Mouse (Mus musculus) kidney, postnatal 4 days (tissue): ENCODE results near the gene Ropn1l.

Experiments used
- DNase-seq, 2 experiments: peaks; one replicate each; pipeline ENCODE4 v3.0.0; 2021; ENCODE audit warnings: mixed read lengths in 2 of 2

The Ropn1l gene

DNA sequence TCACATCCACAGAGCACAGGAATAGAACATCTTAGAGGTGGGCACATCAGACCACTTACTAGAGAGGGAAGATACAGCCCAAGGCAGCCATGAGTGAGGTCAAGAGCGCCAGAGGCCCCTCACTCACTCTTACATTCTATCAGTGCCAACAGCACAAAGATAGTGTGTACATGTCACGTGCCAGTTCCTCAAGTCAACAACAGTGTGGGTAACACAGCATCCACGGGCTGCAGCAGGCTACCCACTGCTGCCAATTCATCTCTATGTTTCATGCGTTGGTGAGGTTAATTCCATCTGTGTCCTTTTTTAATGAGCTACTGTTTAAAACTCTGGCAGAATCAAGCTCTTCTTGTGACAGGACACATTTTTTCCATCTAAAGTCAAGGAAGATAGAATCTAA lies 10.8 kb downstream of the Ropn1l start:
- DNase-seq: no peak

DNA sequence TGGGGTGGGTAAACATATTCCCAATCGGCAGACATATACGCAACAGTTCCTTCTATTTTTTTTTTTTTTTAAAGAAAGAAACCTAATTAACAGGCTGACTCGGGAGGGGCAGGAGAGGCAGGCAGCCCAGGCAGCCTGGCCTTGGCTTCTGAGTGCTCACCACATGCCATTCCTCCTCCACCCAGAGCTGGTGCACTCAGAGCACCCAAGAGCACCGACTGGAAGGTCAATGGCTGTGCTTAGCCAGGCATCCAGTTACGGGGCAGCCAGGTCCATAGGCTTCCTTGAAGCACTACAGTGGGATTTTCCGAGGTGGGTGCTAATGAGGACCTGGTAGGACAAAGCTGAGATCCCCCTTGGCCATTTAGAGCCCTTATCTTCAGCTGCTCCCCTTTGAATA lies 11.5 kb downstream of the Ropn1l start:
- peak in 1 of 2 experiments; percentile 38 for DNase-seq

DNA sequence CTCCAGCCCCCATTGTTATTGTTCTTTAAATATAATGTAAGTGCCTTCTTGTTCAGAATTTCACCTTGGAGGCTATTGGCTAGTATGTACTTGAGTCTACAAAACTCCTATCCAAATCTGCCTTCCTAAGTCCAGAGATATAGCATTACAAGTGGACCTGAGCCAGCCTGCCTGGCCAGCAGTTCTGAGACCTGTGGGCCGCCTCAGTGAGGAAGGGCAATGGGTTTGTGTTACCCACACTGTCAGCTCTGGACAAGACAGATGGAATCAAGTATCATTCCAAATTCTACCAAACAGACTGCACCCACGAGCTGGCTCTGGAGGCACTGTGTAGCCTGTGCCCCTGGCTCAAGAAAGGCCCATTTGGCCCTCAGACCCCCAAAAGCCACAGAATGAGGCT lies 16.7 kb downstream of the Ropn1l start:
- no peak for DNase-seq

DNA sequence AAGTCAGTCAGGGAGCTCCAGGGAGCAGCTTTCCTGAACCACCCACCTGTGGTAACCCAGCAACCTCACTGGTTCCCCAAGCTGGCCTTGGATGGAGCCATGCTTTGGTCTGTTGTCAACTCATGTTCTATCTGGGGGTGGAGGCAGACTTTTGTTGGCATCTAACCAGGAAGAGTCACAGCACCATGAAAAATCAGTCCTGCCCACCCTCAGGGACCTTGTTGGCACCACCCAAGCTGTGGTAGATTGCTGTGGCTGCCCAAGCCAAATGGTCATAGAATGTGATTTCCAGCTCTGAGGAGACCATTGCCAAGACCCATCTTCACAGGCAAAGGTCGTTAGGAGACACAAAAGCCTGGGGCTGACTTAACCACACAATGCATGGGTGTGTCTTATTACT lies 17.5 kb downstream of the Ropn1l start:
- DNase-seq: no peak

GRCm38 (mm10) chr15:31433768-31434167 lies 19.8 kb downstream of the Ropn1l start:
- DNase-seq: no peak

DNA sequence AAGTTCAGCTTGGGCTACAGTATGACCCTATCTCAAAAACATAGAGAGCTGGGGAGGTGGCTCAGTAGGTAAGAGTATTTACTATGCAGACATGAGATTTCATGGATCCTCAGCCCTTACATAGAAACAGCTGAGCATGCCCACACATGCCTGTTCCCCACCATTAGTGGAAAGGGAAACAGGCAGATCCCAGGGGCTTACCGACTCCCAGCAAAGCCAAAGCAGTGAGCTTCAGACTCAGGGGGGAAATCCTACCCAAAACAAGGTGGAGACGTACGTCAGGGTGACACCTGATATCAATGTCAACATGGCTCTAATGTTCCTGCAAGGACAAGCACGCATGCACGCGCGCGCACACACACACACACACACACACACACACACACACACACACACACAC lies 21.7 kb downstream of the Ropn1l start:
- no peak for DNase-seq

DNA sequence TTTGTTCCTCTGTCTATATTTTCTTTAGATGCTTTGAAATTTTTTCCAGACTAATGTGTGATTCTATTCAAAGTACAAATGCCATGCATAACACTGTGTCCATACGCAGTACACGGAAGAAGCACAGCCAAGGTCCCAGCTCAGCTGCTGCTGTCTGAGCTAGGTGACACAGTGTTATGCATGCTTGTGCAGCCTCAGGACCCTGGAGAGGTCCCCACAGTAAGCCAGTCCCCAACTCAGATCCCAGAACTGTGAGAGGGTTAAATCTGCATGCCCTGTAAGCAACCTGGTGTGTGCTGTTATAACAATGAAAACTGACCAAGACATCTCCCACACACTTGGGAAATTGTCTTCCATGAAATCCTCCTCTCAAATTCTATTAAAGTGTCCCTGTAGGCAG lies 23.5 kb downstream of the Ropn1l start:
- peak; percentile 50 to 56 for DNase-seq

- DNase-seq: no peak
These were observed 24.1 kb downstream of the Ropn1l start for GRCm38 (mm10) chr15:31429429-31429828.

GRCm38 (mm10) chr15:31428571-31428970 lies 25.0 kb downstream of the Ropn1l start:
- DNase-seq: no peak

GRCm38 (mm10) chr15:31427390-31427789 lies 26.1 kb downstream of the Ropn1l start:
- DNase-seq: no peak

DNA sequence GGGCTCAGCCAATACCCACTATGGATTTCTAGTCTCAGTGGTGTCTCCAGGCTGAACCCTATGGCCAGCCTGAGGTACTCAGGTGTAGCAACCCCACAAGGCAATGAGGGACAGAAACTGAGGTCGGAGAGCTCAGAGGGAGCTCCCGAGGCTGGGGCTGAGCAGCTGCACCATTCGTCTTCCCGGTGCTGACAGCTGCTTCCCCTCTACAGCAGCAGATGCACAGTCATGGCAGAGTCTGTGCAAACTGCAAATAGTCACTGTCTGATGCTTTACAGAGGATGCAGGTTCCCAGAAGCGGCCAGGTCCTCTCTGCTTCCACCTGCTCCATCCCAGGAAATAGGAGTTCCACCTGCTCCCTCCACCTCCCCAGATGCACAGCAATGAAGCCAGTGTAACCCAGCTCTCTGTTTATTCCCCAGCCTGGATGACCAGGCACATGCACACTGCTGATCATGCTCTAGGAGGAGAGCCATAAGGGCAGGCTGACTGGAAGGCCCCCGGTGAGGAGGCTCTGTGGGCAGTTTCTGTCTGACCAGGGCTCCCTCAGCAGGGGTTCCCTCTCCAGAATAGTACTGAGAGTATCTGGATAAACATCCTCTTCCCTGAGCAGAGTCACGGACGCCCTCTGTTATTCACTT lies 27.4 kb downstream of the Ropn1l start:
- DNase-seq: no peak

DNA sequence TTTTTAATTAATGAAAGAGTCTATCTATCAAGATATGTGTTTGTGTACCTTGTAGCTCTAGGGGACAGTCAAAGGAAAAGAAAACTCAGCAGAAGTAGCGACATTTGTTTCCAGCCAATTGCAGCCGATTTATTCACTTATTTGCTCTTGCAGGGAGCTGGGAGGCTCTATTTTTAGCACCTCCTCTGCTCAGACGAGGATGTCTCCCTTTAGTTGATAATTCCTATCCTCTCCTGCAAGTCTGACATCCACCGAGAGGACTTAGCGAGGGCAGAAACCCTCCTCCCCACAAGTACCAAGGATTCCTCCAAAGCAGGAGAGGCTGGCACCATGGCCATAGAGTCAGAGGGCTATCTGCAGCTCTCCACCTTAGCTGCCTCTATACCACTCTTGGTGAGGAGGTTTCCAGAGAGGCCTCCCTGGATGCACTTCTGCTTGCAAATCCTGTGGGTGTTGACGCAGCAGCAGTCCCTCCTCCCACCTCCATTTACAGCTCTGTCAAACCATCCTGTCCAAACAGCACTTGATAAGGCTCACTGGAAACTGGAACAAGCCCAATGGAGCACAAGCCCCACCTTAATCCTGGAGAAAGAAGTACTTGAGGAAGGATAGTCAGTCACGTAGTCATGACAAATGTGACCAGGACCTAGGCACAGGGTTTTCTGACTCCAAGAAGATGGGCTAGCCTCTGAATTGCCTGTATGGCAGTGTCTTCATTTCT lies 30.7 kb downstream of the Ropn1l start:
- no peak for DNase-seq

DNA sequence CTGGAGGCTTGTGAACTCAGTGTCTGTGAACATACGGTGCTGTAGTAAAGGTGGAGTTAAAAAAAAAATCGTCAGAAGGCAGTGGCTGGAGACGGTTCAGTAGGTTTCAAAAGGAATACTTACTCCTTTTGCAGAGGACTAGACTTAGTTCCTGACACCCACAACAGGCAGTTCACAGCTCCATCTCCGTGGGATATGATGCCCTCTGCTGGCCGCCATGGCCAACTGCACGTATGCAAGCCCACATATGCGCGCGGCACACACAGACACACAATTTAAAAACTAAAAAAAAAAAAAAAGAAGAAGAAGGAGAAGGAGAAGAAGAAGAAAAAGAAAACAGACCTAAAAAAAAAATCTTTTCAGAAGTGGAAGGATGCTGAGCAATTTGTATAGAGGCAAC lies 34.5 kb downstream of the Ropn1l start:
- peak; percentile 58 to 62 for DNase-seq

- DNase-seq: peak in 1 of 2 experiments; percentile 35
These were observed 34.9 kb downstream of the Ropn1l start for GRCm38 (mm10) chr15:31418686-31419024.

- peak; percentile 51 to 68 for DNase-seq
These were observed 35.5 kb downstream of the Ropn1l start for GRCm38 (mm10) chr15:31417796-31418685.

- DNase-seq: no peak
These were observed 36.1 kb downstream of the Ropn1l start for GRCm38 (mm10) chr15:31417409-31417795.

DNA sequence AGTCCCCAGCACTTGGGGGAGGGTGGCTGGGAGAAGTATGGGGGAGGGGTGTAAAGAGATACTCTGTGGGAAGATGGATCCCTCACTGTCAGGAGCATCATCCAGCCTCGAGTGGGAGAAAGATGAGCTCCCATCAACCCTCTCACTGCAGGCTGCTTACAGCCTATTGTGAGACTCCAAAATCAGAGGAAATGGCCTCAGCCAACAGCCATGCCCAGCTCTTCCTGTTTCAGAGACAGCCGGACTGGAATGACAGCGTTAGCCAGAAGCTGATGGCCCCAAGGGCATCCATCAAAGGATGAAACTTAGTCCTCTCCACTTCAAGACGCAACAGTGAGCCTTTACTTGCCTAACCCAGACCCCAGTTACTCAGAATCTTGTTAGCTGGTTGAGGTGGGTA lies 38.4 kb downstream of the Ropn1l start:
- DNase-seq: no peak

DNA sequence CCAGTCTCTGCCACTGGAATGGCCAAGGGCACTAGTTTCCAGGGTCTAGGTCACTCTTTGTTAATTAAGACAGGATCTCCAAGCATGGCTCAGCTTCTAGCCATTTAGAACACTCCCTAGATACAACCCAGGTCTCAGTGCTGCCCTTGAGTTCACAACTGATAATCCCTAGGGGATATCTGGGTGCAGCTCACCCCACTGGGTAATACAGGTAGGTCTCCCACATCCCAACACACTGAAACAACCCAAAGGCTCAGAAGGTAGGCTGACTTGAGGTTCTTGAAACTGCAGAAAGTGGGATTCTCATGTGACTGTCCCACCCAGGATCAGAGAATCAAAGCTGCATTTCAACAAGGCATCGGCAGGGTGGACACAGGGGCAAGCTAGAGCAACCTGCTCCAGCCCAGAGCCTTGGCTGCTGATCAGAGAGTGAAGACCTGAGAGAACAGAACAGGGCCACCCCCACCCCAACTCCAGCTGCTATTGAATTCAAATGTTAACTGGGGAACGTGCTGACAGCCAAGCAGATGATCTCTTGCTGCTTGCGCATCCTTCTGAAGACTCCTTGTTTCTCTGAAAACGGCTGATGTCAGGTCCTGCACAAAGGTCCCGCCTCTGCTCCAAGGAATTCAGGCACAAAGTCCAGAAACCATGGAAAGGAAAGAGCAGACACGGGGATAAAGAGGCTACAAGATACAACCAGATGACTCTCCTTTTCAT lies 39.2 kb downstream of the Ropn1l start:
- peak in 1 of 2 experiments; percentile 39 for DNase-seq

DNA sequence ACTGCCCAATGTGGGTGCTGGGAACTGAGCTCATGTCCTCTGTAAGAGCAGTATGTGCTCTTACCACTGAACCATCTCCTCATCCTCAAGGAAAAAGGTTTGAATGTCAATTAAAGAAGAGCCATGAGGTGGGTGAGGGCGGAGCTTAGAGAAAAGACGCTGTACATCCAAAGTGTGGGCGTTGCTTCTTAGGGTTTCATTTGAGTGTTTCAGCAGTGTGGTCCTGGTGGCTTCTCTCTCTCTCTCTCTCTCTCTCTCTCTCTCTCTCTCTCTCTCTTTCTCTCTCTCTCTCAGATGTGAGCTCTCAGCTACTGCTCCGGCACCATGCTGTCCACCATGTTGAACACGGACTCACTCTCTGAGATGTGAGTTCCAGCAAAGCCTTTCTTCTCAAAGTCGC lies 39.9 kb downstream of the Ropn1l start:
- no peak for DNase-seq

DNA sequence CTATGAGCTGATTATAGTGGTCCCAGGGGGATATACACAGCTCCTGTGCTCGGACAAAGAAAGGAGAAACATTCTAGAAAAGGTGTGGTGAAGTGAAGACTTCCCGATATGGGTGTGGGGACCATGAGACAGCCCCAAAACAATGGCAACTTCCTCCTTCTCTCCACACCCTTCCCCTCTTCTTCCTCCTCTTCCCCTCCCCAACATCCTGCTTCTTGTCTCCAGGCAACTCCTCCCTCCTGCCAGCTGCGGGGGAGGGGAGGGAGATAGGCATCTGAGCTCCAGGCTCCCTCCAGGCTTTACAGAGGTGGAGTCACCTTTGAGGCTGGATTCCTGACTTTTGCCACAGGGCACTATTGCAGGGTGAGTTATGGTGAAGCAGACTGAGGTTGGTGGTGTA lies 40.6 kb downstream of the Ropn1l start:
- DNase-seq: peak; percentile 54 to 70

DNA sequence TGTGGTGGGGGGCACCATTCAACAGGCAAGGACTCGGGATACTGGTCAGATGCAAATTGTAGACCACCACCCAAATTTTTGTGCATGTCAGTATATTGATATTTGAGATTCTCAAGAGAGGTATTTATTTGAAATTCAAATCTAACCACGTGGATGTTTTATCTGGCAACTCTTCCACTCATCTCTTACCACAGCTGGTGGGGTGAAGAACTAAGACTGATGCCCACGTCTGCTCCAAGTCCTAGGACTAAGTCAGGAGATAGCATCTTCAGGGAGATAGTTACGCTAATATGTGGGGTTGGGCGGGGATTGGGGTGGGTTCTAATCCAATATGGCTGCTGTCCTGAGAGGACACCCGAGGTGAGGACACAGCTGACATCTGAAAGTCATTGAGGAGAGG lies 41.1 kb downstream of the Ropn1l start:
- DNase-seq: no peak

DNA sequence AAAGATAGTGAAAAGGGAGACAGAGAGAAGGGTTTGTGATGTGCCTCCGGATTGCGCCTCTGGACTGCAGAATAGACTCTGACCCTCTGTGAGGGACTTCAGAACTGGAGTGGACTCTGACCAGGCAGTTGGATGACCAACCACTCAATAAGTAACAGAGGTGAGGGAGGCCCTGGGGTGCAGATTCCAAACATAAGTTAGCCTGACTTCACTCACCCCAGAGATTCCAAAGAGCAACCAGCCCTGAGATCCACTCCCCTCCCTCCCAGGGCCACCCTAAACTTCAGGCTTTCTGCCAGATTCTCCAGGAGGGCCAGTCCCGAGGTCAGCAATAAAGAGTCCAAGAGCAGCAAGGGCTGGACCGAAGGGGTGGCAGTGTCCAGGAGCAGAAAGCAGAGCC lies 46.0 kb downstream of the Ropn1l start:
- peak; percentile 50 to 70 for DNase-seq

DNA sequence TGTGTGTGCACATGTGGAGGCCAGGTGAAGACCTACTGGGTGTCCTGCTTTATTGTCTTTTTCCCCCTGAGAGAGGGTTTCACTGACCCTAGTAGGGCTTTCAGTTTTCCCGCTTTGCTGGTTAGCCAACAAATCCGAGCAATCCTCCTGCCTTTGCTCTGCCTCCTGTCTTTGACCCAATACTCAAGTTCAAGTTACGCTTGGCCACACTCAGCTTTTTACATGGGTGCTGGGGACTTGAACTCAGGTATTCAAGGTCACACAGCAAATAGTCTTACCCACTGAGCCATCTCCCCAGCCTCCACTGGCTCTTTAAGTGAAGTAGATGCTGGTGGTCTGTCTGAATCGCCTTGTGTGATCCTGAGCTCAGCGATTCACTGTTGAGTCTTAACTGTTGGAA lies 46.7 kb downstream of the Ropn1l start:
- no peak for DNase-seq
